Mouse (Mus musculus): Measurements from ENCODE around the gene Il11.
A peak's percentile ranks its signal among the peaks of the same experiment; 100 is the strongest.
"Not testable (repeated sequence)": the region's sequence is repeated elsewhere in the genome, so short reads cannot be mapped to it uniquely, and the experiment has no call there.

The Il11 gene

DNA sequence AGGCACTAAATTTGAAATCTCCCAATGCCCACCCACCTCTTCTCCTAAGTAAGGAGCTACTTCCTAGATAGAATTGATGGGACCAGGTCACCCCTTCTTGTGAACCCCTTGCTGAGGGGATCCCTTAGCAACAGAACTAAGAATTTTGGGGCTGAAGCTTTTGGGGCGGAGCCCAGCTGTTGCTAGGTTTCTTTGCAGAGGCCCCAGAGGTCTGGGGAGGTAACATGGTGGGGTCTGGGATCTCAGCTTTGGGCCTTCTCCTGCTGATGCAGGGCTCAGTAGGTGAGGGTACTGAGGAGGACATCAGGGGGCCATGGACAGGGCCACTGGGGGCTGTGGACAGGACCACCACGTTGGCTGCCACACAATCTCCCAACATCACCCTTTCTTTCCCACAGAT is at the start of gene Il11, which contains the start of gene Tmem190:
TSS of gene Il11 (minus strand) at position 101 of the 400 bp plus-strand sequence.
TSS of gene Tmem190 (plus strand) at position 179 of the 400 bp plus-strand sequence.
- DNase-seq: no peak

- no peak for DNase-seq
Observed at GRCm38 (mm10) chr7:4830476-4830875, 47.8 kb upstream of the Il11 start.

DNA sequence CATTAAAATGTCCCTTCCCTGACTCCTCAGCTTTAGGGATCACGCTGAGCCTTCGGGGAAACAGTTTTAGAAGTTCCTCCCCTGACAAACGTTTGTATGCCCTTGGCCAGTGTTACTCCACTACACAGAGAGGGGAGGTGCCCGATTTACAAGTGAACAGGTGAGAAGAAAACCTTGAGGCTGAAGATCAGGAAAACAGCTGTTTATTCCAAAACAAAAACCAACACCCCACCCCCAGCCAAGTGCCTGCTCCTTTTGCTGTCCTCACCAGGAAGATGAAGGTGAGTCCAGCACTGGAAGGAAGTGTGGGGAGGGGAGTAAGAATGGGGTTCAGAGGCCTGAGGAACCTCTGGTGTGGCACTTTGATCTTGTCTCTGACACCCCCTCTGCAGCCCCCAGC is 42.7 kb upstream of the Il11 start:
- no peak for DNase-seq

GRCm38 (mm10) chr7:4822162-4822907 is 39.7 kb upstream of the Il11 start:
- no peak for DNase-seq

- DNase-seq: no peak
Observed at GRCm38 (mm10) chr7:4821690-4822089, 39.0 kb upstream of the Il11 start.

DNA sequence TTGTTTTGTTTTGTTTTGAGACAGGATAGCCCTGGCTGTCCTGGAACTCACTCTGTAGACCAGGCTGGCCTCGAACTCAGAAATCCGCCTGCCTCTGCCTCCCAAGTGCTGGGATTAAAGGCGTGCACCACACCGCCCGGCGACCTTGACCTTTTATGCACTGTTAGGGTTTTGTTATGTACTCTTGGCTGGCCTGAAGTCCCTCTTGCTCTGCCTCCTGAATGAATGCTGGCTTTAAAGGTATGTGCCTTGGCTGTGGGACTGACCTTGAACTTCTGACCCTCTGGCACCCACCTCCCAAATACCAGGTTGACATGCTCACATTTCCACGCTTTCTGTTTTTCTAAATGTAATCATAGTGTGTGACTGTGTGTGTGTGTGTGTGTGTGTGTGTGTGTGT is 38.3 kb upstream of the Il11 start:
- DNase-seq: not testable (repeated sequence)

DNA sequence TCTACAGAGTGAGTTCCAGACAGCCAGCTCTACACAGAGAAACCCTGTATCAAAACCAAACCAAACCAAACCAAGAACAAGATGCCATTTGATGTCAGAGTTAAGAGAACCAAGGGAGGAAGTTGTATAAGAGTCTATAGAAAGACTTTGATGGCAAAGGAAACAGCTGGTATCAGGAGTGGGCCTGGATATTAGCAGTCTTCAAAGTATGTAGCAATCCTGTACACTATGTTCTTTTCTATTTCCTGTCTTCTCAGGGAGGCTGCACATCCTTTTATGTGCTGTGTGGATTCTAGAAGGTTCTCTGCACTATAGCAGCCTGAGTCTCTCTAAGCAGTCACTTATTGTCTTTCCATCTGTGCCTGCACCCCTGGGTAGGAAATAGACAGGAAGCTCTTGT is 33.9 kb upstream of the Il11 start:
- DNase-seq: no peak

GRCm38 (mm10) chr7:4813105-4813791 is 30.6 kb upstream of the Il11 start:
- no peak for DNase-seq

DNA sequence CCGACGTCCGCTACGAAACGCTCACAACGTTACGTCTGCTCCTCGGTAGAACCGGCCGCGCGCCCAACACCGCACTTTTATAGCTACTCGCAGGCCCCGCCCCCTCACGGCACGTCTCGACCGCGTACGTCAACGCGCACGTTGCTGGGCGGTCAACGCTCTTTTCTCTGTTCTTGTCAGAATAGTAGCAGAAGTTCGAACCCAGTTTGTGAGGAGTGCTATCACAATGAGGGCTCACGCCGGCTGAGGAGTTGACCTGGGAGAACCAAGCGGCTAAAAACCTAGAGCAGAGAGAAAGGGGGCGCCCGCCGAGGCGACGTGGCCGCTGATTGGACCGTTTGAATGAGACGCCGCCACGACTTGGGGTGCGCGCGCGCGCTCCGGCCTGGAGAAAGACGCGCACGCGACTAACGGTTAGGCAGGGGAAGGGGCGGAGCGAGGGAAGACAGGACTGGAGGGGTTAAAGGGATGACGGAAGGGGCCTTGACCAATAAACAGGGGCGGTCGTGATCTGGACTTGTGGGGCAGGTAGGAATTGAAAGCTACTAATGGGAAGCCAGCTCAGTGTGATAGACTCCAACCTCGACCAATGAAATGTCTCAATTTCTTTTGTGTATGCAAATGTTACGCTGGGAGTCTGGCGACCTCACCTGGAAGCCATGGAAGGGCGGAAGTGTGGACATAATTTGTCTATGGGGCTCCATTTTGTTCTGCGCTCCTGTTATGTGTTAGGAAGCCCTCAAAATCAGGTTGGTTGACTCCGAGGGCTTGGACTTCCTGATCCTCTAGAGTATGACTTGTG is 29.8 kb upstream of the Il11 start, which contains the start of gene Ube2s:
TSS of gene Ube2s (minus strand) at position 288 of the 802 bp plus-strand sequence.
- DNase-seq: peak; percentile 99

- DNase-seq: peak; percentile 44
Observed at GRCm38 (mm10) chr7:4811842-4812302, 29.2 kb upstream of the Il11 start.

DNA sequence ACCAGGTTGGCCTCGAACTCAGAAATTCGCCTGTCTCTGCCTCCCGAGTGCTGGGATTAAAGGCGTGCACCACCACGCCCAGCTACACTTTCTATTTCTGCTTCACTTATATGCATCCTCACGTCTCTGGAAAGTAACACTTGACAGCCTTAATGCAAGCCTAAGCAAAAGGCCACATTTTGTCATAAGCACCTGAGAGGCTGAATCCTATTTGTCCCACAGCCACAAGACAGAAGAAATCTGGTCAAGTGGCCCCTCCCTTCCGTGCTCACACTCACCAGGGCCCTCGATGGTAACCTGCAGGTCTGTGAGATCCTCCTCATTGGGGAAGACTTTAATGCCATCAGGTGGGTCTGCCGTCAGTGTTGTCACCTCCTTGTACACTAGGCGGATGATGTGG is 28.5 kb upstream of the Il11 start:
- DNase-seq: not testable (repeated sequence)

- no peak for DNase-seq
Observed at GRCm38 (mm10) chr7:4806716-4807115, 24.1 kb upstream of the Il11 start.

GRCm38 (mm10) chr7:4802247-4802646 is 19.6 kb upstream of the Il11 start:
- no peak for DNase-seq

DNA sequence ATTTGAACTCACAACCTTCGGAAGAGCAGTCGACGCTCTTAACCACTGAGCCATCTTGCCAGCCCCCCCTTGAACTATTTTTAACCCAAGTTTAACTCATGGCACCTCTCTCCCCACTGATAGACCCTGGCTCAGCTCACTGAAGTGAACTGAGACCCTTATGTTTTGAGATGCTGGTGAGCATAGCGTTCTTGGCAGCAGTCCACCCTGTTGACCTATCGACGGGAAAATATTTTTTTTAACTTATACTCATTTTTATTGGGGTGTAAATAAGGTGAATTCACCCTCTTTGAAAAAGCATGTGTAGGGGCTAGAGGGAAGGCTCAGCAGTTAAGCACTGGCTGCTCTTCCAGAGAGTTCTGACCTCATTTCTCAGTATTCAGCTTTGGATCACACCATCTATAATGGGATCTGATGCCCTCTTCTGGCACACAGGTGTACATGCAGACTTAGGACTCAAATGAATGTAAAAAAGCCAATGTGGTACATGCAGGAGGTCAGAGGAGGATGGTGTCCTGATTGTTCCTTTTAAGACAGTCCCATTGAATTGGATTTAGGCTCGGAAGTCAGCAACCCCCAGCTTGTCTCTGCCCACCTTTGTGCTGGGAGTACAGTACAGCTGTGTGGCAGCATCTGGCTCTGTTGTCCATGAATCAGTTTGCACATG is 13.2 kb upstream of the Il11 start:
- no peak for DNase-seq

DNA sequence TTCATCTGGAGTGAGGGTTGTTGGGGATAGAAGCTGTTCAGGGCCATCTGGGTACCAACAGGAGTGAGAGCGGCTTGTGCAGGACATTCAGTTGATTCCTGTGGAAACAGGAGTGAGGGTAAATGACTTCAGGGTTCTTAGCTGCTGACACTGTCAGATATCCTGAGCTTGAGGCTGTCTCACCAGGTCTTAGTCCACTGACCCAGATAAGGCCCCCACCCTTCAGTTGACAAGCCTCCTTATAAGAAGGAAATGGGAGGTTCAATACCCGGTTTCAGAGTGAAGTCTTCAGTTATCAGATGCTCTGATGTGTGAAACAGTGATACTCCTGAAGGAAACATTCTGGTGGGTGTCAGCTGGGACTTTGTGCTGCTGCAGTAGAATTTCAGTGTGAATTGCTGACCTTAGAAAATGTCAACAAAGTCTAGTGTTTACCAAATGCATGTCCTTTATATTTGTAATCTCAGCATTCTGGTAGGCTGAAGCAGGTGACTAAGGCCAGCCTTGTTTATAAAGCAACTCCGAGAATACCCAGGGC is 12.0 kb upstream of the Il11 start:
- no peak for DNase-seq

DNA sequence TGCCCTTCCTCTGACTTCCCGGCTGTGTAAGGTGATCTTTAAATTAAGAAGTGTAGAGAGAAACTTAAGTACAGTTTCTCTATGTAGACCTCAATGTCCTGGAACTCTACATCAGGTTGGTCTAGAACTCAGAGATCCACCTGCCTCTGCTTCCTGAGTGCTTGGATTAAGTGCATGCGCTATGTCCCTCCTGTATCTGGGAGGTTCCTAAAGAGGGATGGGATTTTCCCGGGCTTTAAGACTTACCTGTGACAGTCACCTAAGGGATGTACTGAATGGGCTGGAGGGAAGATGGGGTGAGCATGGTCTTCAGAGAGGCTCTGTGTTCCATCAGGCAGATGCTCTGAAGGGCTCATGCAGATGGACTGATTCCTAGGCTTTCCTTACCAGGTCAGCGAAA is 11.0 kb upstream of the Il11 start:
- no peak for DNase-seq

DNA sequence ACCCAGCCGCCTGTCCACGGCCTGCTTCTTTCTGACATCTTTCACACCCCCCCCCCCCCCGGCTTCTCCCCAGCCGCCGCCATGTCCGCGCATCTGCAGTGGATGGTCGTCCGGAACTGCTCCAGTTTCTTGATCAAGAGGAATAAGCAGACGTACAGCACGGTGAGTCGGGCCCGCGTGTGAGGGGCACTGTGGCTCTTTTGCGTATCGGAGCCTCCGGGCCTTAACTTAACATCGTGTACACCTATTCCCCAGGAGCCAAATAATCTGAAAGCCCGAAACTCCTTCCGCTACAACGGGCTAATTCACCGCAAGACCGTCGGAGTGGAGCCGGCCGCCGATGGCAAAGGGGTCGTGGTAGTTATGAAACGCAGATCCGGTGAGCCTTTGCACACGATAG is 10.6 kb upstream of the Il11 start:
- peak; percentile 25 for DNase-seq

DNA sequence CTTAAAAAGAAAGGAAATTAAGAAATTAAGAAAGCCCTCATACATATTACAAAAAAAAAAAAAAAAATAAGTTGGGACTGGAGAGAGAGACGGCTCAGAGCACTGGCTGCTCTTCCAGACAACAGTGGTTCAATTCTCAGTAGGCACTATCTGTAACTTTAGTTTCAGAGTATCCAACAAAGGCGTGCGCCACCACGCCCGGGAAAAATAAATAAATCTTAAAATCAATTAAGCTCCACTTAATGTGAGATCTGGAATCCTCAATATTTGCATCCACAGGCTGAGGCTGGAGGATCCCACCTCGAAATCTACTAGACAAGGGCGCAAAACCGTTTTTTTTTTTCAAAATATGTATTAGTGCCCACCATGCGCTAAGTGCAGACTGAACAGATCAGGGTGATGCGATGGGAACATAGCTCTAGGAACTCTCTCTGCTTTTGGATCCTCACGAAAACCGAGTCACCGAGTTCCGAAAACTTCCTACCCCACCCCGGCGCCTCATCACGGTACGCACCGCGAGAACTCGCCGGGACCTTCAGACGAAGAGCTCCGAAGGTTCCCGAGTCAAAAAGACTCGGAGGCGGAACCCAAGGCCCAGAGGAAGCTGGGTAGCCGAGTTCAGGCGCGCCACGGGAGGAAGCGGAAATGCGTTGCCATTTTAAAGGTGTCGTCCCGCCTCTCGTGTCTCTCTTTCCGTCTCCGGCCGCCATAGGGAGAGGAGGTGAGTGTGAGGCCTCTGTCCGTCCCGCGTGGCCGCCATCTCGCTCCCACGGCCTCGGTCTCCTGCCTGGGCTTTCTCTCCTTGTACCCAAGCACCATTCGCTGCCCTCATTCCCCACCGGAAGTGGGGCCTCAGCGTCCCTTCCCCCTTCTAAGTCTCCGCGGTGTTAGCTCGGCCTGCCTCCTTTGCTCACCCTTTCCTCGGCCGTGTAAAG is 9.9 kb upstream of the Il11 start, which contains the start of gene Rpl28:
TSS of gene Rpl28 (plus strand) at position 597 of the 935 bp plus-strand sequence.
- DNase-seq: peak; percentile 88

GRCm38 (mm10) chr7:4789436-4789935 is 6.8 kb upstream of the Il11 start, which contains the start of gene Tmem238:
TSS of gene Tmem238 (minus strand) at chr7:4789656.
- no peak for DNase-seq

DNA sequence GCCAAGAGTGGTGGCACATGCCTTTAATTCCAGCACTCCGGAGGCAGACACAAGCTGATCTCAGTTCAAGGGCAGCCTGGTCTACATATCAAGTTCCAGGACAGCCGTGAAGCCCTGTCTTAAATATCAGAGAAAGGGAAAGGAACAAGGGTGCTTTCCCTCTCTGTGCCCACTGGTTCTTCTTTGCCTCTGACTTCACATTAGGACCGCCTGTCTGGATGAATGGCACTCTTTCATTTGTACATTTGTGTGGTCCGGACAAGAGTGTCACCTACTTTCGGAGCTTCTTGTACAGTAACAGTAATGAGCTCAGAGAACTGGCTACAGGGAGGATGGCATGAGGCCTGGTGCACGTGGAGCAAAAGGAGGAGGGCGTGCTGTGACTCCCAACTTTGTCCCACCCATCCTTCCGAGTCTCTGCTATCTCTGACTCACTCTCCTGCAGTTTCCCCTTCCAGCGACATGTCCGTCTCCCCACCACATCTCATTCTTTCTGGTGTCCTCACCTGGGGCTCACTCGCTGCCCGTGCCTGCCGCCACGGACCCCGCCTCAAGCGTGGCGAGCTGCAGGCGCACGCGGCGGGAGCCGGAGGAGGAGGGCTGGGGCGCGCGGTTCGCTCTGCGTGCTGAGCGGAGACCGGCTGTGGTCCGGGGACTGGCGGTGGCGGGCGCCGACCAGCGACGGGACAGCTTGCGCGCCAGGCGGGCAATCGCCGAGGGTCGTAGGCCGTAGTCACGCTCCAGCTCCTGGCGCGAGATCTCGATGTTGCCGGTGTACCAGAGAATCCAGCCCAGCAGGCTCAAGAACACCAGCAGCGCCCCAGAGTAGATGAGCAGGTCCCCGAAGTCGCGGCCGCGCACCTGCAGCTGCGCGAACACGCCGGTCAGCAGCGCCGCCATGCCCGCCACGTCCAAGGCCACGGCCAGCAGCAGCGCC is 6.1 kb upstream of the Il11 start:
- DNase-seq: peak; percentile 60
